Mouse (Mus musculus) thymus, adult 2 months (tissue): ENCODE data around the gene Rpap1.

Experiments
- CTCF ChIP-seq: fragments of 200-500 bp; IDR thresholded peaks from 2 replicates; pipeline ENCODE4 v1.5.1; 2012; ENCODE audit warnings: mild to moderate bottlenecking, control low read depth, low read length, moderate library complexity, borderline replicate concordance; ENCODE audit not compliant: control insufficient read depth, poor library complexity, insufficient read depth; ENCODE audit errors: extremely low read depth
- POLR2A ChIP-seq: fragments of 200-500 bp; IDR thresholded peaks from 2 replicates; pipeline ENCODE4 v1.6.1; 2012; ENCODE audit warnings: mild to moderate bottlenecking, low read length, control low read depth, moderate library complexity; ENCODE audit not compliant: control insufficient read depth, poor library complexity, insufficient read depth; ENCODE audit errors: extremely low read depth

DNA sequence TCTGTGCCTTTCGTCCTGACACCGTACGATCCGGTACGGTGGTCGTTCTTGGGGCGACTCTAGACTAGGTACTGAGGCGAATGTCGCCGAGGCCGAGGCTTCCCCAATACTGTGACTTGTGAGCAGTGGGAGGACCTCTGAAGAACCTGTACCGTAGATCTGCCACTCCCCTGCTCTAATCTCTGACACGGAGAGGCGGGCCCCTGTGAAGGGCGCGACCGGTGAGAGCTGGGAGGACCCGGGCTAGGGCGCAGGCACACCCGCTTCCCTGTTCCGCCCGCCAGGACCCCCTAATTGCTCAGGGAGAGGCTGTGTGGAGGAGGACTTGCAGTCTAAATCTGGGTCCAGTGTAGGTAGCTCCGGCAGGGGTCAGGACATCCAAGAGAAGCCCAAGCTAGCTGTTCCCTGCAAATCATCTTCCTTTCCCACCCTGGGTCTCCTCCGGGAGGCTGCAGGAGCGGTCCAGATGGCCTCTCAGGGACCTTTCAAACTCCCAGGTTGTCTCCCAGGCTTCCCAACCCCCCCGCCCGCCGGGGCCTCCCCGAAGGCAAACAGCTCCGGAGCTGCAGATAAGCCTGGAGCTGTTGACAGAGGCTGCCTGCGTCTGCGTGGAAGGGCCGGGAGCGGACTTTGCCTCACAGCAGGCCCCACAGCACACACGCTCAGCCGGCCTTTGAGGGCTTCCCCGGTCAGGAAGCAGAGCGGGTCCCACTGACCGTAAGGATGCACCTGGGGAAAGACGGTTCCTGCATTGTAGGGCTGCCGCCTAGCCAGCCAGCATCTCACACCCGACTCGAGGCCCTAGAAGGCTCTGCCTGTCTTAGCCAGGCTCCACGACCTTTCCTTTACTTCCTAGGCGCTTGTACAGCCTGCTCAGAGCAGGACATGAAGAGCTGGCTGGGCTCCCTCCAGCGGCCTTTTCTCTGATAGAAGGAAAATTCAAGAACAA lies 42.9 kb downstream of the Rpap1 start:
- no peak for TF ChIP-seq POLR2A
- no peak for TF ChIP-seq CTCF
